Mouse (Mus musculus) CH12.LX (cell line): ENCODE measurements around the gene 6330409D20Rik. TPM values are rescaled to one million over a fixed set of nuclear protein-coding genes. Genes with fewer than 3 reads are reported as not detected.
A peak's percentile ranks its signal among the peaks of the same experiment; 100 is the strongest.

Source experiments
- DNase-seq: peaks from one replicate; pipeline ENCODE4 v3.0.0-alpha.2; 2013; ENCODE audit errors: extremely low read depth
- H3K27ac ChIP-seq: 2 replicates; pipeline ENCODE4 v1.5.1; 2012; ENCODE audit warnings: low read depth, mild to moderate bottlenecking, control low read depth, moderate library complexity; ENCODE audit not compliant: insufficient read depth
- H3K27me3 ChIP-seq: replicated peaks from 2 replicates; pipeline ENCODE3; 2012; ENCODE audit warnings: inconsistent platforms
- H3K36me3 ChIP-seq, 2 experiments: replicated peaks in 1 of 2; 2 replicates each; pipeline versions ENCODE3 to v1.6.1; 2012; ENCODE audit warnings: inconsistent platforms in 1 of 2, low read length in 1 of 2, mild to moderate bottlenecking in 1 of 2, mixed read lengths in 1 of 2, moderate library complexity in 1 of 2; ENCODE audit not compliant: control insufficient read depth in 1 of 2, insufficient read depth in 1 of 2
- H3K4me1 ChIP-seq, 2 experiments: 2 replicates each; pipeline ENCODE4 v1.6.1; 2012; ENCODE audit warnings: inconsistent platforms in 1 of 2, moderate library complexity in 1 of 2; ENCODE audit not compliant: insufficient read depth in 2 of 2, control insufficient read depth in 1 of 2
- H3K4me2 ChIP-seq: 2 replicates; pipeline ENCODE4 v1.6.1; 2012; ENCODE audit warnings: low read depth, mild to moderate bottlenecking, control low read depth; ENCODE audit not compliant: poor library complexity, insufficient read depth, severe bottlenecking
- H3K4me3 ChIP-seq, 3 experiments: fragments of 150-350 bp in 1 of 3; sonication (generic) in 1 of 3; replicated peaks in 1 of 3; 2 replicates each; pipeline versions ENCODE3 to v1.5.1; 2011 to 2012; ENCODE audit warnings: low read depth in 2 of 3, low read length in 2 of 3, mild to moderate bottlenecking in 2 of 3, moderate library complexity in 2 of 3, control low read depth in 1 of 3, improper control_type of control experiment in 1 of 3, inconsistent platforms in 1 of 3, mixed read lengths in 1 of 3; ENCODE audit not compliant: poor library complexity in 1 of 3
- H3K79me2 ChIP-seq: replicated peaks from 2 replicates; pipeline ENCODE4 v1.6.1; 2012; ENCODE audit warnings: mild to moderate bottlenecking, moderate library complexity; ENCODE audit not compliant: control insufficient read depth, poor library complexity, insufficient read depth, severe bottlenecking; ENCODE audit errors: extremely low read depth
- H3K9ac ChIP-seq: 2 replicates; pipeline ENCODE4 v1.6.1; 2012; ENCODE audit warnings: low read depth, mild to moderate bottlenecking, control low read depth, moderate library complexity; ENCODE audit not compliant: insufficient read depth
- H3K9me3 ChIP-seq: replicated peaks from 2 replicates; pipeline ENCODE3; 2012; ENCODE audit warnings: low read length, inconsistent platforms, mixed read lengths
- BHLHE40 ChIP-seq: IDR thresholded peaks from 2 replicates; pipeline ENCODE4 v1.6.1; 2011; ENCODE audit warnings: mild to moderate bottlenecking, low read depth, low read length, improper control_type of control experiment
- CHD1 ChIP-seq: IDR thresholded peaks from 2 replicates; pipeline ENCODE4 v1.6.1; 2012; ENCODE audit warnings: low read depth, low read length, improper control_type of control experiment, inconsistent platforms
- CTCF ChIP-seq, 2 experiments: IDR thresholded peaks in 1 of 2; conservative IDR thresholded peaks in 1 of 2; 2 replicates each; pipeline ENCODE4 v1.5.1; 2011 to 2012; ENCODE audit warnings: low read depth in 2 of 2, low read length in 2 of 2, improper control_type of control experiment in 1 of 2, inconsistent platforms in 1 of 2, mild to moderate bottlenecking in 1 of 2, moderate library complexity in 1 of 2
- ELF1 ChIP-seq: IDR thresholded peaks from 2 replicates; pipeline ENCODE4 v1.6.1; 2014; ENCODE audit warnings: low read depth, mild to moderate bottlenecking, inconsistent platforms, low read length, improper control_type of control experiment
- ETS1 ChIP-seq: conservative IDR thresholded peaks from 2 replicates; pipeline ENCODE4 v1.6.1; 2012; ENCODE audit warnings: low read depth, mild to moderate bottlenecking, inconsistent platforms, low read length, improper control_type of control experiment, moderate library complexity
- HCFC1 ChIP-seq: IDR thresholded peaks from 2 replicates; pipeline ENCODE4 v1.6.1; 2012; ENCODE audit warnings: low read depth, mild to moderate bottlenecking, inconsistent platforms, low read length, improper control_type of control experiment
- IRF4 ChIP-seq: IDR thresholded peaks from 2 replicates; pipeline ENCODE4 v1.6.1; 2014; ENCODE audit warnings: low read depth, mild to moderate bottlenecking, inconsistent platforms, low read length, improper control_type of control experiment
- MAZ ChIP-seq: IDR thresholded peaks from 2 replicates; pipeline ENCODE4 v1.6.1; 2012; ENCODE audit warnings: low read depth, mild to moderate bottlenecking, inconsistent platforms, low read length, improper control_type of control experiment, moderate library complexity
- MEF2A ChIP-seq: IDR thresholded peaks from 2 replicates; pipeline ENCODE4 v1.6.1; 2014; ENCODE audit warnings: low read depth, mild to moderate bottlenecking, inconsistent platforms, low read length, improper control_type of control experiment, borderline replicate concordance
- NRF1 ChIP-seq: IDR thresholded peaks from 2 replicates; pipeline ENCODE4 v1.6.1; 2014; ENCODE audit warnings: low read depth, mild to moderate bottlenecking, inconsistent platforms, low read length, improper control_type of control experiment, moderate library complexity
- PAX5 ChIP-seq: IDR thresholded peaks from 2 replicates; pipeline ENCODE4 v1.6.1; 2012; ENCODE audit warnings: low read length, inconsistent platforms, mixed read lengths
- POLR2A ChIP-seq: IDR thresholded peaks from 2 replicates; pipeline ENCODE4 v1.6.1; 2011; ENCODE audit warnings: low read depth, mild to moderate bottlenecking, improper control_type of control experiment, low read length
- RCOR1 ChIP-seq: conservative IDR thresholded peaks from 2 replicates; pipeline ENCODE4 v1.6.1; 2012; ENCODE audit warnings: low read depth, mild to moderate bottlenecking, inconsistent platforms, low read length, improper control_type of control experiment
- SIN3A ChIP-seq: IDR thresholded peaks from 2 replicates; pipeline ENCODE4 v1.6.1; 2012; ENCODE audit warnings: low read length, improper control_type of control experiment, inconsistent platforms
- SMC3 ChIP-seq: IDR thresholded peaks from 2 replicates; pipeline ENCODE4 v1.6.1; 2011; ENCODE audit warnings: low read depth, low read length, improper control_type of control experiment
- TBP ChIP-seq: conservative IDR thresholded peaks from 2 replicates; pipeline ENCODE4 v1.6.1; 2011; ENCODE audit warnings: low read depth, low read length, improper control_type of control experiment
- TCF12 ChIP-seq: IDR thresholded peaks from 2 replicates; pipeline ENCODE4 v1.6.1; 2014; ENCODE audit warnings: low read depth, mild to moderate bottlenecking, inconsistent platforms, low read length, improper control_type of control experiment
- dilution Hi-C: fragments of 300-500 bp; cut with MboI; formaldehyde crosslinking; loops from 2 replicates; pipeline ENCODE4 v1.14.3; 2020; ENCODE audit warnings: low sequenced_read_pairs; ENCODE audit not compliant: extremely low pct_unique_long_range_greater_than_20kb, extremely low pct_ligation_motif_present
- in situ Hi-C: fragments of 300-500 bp; cut with MboI; formaldehyde crosslinking; loops from 3 replicates; pipeline ENCODE4 v1.14.3; 2019; ENCODE audit warnings: low sequenced_read_pairs, low pct_ligation_motif_present, low pct_unique_long_range_greater_than_20kb, mixed read lengths
- polyA plus RNA-seq: library from polyadenylated mRNA; unstranded; fragments of >175 nt; gene quantifications from 2 replicates; pipeline ENCODE4 v1.2.1, GENCODE M21; 2012; ENCODE audit warnings: low read depth; ENCODE audit not compliant: insufficient read length
- total RNA-seq, 2 experiments: library from RNA; depleted of rRNA; stranded (reverse); fragments of 300-350 nt in 1 of 2; fragments of >200 nt in 1 of 2; gene quantifications; 2 replicates each; pipeline ENCODE4 v1.2.3; 2012 to 2014

6330409D20Rik gene
- total and polyA plus RNA-seq, 3 experiments = 0.46 TPM; not detected in 2

GRCm38 (mm10) chr2:32706971-32707370, 33.8 kb downstream of the 6330409D20Rik start:
- no peak for DNase-seq
- H3K4me3 ChIP-seq = no peak overlapping the region
- H3K79me2 ChIP-seq = peaks cover 47% of the 10 kb centered on the region
- peaks cover 73 to 90% of the 10 kb centered on the region in 2 experiments for H3K36me3 ChIP-seq
- in situ Hi-C loops = no loop called here
- peaks cover 16 to 28% of the 10 kb centered on the region in 2 experiments for H3K4me1 ChIP-seq
- no peaks in the 10 kb centered on the region for H3K27me3 ChIP-seq
- no peak overlapping the region for H3K27ac ChIP-seq
- no peak overlapping the region for H3K9ac ChIP-seq
- TF ChIP-seq NRF1 (no peak), POLR2A (0 out of 2 replicates have a peak, but pooled peaks have one; percentile 11), SIN3A (no peak)
- no peak overlapping the region for H3K4me2 ChIP-seq
- H3K9me3 ChIP-seq = no peaks in the 10 kb centered on the region
- dilution Hi-C loops = no loop called here

DNA sequence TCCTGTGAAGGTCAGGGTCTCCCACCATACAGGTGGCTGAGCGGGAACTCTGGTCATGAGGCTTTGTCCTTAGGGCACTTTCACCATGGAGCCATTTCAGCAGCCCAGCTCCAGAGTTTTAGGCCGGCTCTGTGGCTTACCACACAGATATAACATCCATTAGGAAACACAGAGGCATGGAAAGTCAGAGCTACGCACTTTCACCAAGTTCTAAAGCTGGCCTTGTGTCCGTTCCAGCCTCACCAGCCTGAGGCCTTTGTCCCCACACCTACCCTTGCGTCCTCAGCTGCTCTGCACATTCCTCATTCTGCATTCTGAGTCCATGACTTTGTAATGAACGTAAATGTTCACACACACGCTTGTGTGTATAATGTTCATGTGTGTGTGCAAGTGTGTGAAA, 35.8 kb downstream of the 6330409D20Rik start:
- no peak overlapping the region for H3K4me3 ChIP-seq
- peaks cover 7 to 13% of the 10 kb centered on the region in 2 experiments for H3K4me1 ChIP-seq
- H3K27ac ChIP-seq = no peak overlapping the region
- dilution Hi-C loops = no loop called here
- no peaks in the 10 kb centered on the region for H3K27me3 ChIP-seq
- peaks cover 70 to 90% of the 10 kb centered on the region in 2 experiments for H3K36me3 ChIP-seq
- H3K9ac ChIP-seq = no peak overlapping the region
- no peaks in the 10 kb centered on the region for H3K9me3 ChIP-seq
- in situ Hi-C loops = no loop called here
- H3K4me2 ChIP-seq = no peak overlapping the region
- DNase-seq = no peak
- peak; percentile 4; the same call in 1 of the 2 replicates for TF ChIP-seq POLR2A
- no peak for TF ChIP-seq HCFC1
- TF ChIP-seq, all 38 proteins: peak for 1
- peaks cover 28% of the 10 kb centered on the region for H3K79me2 ChIP-seq

DNA sequence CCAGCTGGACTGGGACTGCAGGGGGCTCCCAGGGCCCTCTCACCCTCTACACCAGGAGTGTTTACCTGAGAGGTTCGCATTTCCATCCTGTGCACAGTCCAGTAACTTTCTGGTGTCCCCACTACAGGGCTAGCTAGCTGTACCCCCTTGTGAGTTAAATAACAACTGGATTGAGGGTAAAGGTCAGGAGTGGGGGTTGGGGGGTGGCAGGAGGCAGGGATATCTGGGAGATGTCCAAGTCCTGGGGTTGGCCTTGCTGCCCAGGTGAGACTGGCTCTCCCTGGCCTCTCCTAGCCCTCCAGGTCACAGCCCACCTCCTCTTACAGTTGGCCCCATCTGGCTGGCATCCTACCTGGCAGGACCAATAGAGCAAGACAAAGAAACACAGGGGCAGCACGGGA, 36.8 kb downstream of the 6330409D20Rik start, which contains the start of gene Fpgs:
Gene Fpgs, minus strand, starts transcription at position 125 of the 401 bp plus-strand sequence.
- peaks cover 18% of the 10 kb centered on the region for H3K79me2 ChIP-seq
- dilution Hi-C loops = no loop called here
- DNase-seq = no peak
- H3K27ac ChIP-seq = no peak within 1 kb of the TSS
- H3K27me3 ChIP-seq = no peaks in the 10 kb centered on the region
- no peak within 1 kb of the TSS for H3K4me2 ChIP-seq
- H3K9ac ChIP-seq = no peak within 1 kb of the TSS
- no peak within 1 kb of the TSS for H3K4me3 ChIP-seq
- H3K36me3 ChIP-seq = peaks cover 60 to 83% of the 10 kb centered on the region in 2 experiments
- in situ Hi-C loops = no loop called here
- H3K9me3 ChIP-seq = no peaks in the 10 kb centered on the region
- H3K4me1 ChIP-seq = peaks cover 0 to 4% of the 10 kb centered on the region in 2 experiments; a peak in 2 of 4 replicates
- TF ChIP-seq PAX5 = no peak
- no peak for TF ChIP-seq ETS1
- no peak for TF ChIP-seq CHD1
- TF ChIP-seq SIN3A = no peak
- no peak for TF ChIP-seq RCOR1
- no peak for TF ChIP-seq ELF1
- no peak for TF ChIP-seq CTCF (conservative IDR thresholded peaks at IDR 0.05 in 1 of 2, IDR thresholded peaks at IDR 0.05 in 1 of 2; ENCODE audit: low read depth in 2 of 2, low read length in 2 of 2)
- no peak for TF ChIP-seq MAZ
- no peak for TF ChIP-seq TBP
- TF ChIP-seq MEF2A = no peak
- no peak for TF ChIP-seq TCF12
- no peak for TF ChIP-seq SMC3
- TF ChIP-seq IRF4 = no peak
- no peak for TF ChIP-seq BHLHE40
